Mouse (Mus musculus) left cerebral cortex, adult 8-10 months (tissue): ENCODE data around the gene Gm4312. TPM values are rescaled to one million over a fixed set of nuclear protein-coding genes. Genes with fewer than 3 reads are reported as not detected.
"Not testable (repeated sequence)": the region's sequence is repeated elsewhere in the genome, so short reads cannot be mapped to it uniquely, and the experiment has no call there.

Source experiments
- DNase-seq, 2 experiments: peaks; one replicate each; pipeline ENCODE4 v3.0.0; 2022; ENCODE audit warnings: low spot score in 2 of 2
- total RNA-seq, 4 experiments: library from RNA; stranded (reverse); gene quantifications; 2 replicates each; pipeline ENCODE4 v1.2.4; 2022

Gm4312 gene
- not detected for total RNA-seq

DNA sequence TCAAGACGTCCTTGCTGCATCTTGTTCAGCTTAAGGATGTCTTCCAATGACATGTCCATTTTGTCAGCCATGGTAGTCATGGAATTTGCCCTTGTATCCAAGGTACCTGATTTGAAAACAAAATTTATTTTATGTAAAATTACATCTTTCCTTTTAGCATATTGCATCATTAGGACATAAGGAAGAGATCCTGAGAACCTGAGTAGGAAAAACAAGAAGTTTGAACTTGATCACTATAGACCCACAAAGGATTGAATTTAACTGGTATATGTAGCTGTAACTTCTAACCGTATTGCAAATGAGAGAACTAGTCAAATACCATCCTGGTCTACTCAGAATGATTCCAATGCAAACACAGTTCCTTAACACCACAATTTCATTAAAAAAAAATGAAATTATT, at the start of gene Gm4312:
TSS of gene Gm4312 (minus strand) at position 101 of the 400 bp plus-strand sequence.
- DNase-seq = not testable (repeated sequence)

DNA sequence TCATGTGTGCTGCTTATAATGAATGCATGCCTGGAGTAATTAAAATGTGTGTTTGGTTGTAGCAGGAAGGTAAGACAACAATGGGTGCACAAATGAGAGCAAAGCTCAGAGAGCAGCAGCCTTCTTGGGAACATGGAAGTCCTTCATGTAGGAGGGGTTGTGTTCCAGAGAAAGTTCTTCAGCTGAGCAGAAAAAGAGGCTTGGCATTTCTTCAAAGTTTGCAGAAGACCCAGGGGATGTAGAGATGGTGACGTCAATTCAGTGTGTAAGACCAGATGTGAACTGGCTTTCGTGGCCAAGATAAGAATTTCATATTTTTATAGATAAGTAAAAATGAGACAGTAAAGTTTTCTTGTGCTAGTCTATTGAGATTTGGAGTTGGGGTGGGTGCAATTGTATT, 45.2 kb upstream of the Gm4312 start:
- no peak for DNase-seq

DNA sequence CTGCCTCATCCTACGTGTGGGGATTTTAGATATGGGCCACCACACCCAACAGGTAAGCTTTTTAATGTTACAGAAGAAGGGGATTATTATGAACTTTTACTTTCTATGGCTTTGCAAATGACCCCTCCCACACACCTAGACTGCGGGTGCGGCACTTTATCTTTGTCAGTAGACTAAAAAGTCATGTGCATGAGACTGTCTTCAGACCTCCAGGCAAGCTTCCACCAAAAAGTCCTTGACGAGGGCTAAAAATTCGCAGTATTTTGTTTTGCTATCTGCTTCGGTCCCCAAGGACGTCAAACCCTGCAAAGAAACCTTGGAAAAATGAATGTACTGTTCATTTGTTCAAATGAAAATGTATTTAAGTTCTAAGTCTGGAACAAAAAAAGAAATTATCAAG, 33.2 kb upstream of the Gm4312 start:
- DNase-seq = no peak

DNA sequence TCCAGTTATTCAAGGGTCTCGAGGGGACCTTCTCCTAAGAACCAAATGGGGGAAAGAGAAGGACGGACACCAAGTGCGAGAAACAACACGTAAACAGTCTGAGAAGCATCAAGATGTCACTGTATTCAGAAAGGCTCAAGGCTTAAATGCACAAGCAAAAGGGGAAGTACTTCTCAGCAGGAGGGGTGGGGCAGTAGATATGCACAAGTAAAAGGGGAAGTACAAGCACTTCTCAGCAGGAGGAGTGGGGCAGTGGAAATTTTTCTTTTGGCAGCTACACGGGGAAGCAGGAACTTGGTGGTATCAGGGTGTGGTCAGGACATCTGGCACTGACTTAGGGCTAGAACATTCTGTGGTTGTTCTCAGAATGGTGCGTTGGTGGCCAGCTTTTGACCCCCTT, 19.9 kb upstream of the Gm4312 start:
- DNase-seq = not testable (repeated sequence)

DNA sequence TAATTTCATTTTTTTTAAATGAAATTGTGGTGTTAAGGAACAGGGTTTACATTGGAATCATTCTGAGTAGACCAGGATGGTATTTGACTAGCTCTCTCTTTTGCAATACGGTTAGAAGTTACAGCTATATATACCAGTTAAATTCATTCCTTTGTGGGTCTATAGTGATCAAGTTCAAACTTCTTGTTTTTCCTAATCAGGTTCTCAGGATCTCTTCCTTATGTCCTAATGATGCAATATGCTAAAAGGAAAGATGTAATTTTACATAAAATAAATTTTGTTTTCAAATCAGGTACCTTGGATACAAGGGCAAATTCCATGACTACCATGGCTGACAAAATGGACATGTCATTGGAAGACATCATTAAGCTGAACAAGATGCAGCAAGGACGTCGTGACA, 21.3 kb downstream of the Gm4312 start, which contains the start of gene Gm4307:
TSS of gene Gm4307 (plus strand) at position 301 of the 400 bp plus-strand sequence.
- not testable (repeated sequence) for DNase-seq

DNA sequence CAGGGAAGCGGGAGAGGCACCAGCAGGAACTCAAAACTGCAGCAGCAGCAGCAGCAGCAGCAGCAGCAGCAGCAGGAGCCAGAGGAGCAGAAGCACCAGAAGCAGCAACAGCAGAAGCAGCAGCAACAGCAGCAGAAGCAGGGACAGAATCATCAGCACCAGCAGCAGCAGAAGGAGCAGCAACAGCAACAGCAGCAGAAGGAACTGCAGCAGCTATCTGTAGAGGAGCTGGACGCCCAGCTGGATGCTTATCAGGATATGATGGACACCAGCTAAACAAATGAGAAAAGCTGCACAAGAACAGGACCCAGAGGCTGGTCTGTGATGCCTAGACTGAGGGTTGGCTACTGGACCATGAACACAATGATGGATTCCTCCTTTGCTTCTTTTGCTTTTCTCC, 25.5 kb downstream of the Gm4312 start:
- DNase-seq = peak; percentile 1 to 6

DNA sequence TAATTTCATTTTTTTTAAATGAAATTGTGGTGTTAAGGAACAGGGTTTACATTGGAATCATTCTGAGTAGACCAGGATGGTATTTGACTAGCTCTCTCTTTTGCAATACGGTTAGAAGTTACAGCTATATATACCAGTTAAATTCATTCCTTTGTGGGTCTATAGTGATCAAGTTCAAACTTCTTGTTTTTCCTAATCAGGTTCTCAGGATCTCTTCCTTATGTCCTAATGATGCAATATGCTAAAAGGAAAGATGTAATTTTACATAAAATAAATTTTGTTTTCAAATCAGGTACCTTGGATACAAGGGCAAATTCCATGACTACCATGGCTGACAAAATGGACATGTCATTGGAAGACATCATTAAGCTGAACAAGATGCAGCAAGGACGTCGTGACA, 31.6 kb downstream of the Gm4312 start, which contains the start of gene Gm4305:
TSS of gene Gm4305 (plus strand) at position 301 of the 400 bp plus-strand sequence.
- not testable (repeated sequence) for DNase-seq

DNA sequence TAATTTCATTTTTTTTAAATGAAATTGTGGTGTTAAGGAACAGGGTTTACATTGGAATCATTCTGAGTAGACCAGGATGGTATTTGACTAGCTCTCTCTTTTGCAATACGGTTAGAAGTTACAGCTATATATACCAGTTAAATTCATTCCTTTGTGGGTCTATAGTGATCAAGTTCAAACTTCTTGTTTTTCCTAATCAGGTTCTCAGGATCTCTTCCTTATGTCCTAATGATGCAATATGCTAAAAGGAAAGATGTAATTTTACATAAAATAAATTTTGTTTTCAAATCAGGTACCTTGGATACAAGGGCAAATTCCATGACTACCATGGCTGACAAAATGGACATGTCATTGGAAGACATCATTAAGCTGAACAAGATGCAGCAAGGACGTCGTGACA, 36.7 kb downstream of the Gm4312 start, which contains the start of gene Gm4303:
TSS of gene Gm4303 (plus strand) at position 301 of the 400 bp plus-strand sequence.
- DNase-seq = not testable (repeated sequence)

DNA sequence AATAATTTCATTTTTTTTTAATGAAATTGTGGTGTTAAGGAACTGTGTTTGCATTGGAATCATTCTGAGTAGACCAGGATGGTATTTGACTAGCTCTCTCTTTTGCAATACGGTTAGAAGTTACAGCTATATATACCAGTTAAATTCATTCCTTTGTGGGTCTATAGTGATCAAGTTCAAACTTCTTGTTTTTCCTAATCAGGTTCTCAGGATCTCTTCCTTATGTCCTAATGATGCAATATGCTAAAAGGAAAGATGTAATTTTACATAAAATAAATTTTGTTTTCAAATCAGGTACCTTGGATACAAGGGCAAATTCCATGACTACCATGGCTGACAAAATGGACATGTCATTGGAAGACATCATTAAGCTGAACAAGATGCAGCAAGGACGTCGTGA, 41.8 kb downstream of the Gm4312 start, which contains the start of gene Gm4302:
TSS of gene Gm4302 (plus strand) at position 301 of the 400 bp plus-strand sequence.
- DNase-seq = not testable (repeated sequence)

DNA sequence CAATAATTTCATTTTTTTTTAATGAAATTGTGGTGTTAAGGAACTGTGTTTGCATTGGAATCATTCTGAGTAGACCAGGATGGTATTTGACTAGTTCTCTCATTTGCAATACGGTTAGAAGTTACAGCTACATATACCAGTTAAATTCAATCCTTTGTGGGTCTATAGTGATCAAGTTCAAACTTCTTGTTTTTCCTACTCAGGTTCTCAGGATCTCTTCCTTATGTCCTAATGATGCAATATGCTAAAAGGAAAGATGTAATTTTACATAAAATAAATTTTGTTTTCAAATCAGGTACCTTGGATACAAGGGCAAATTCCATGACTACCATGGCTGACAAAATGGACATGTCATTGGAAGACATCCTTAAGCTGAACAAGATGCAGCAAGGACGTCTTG, 47.0 kb downstream of the Gm4312 start, which contains the start of gene Gm4301:
TSS of gene Gm4301 (plus strand) at position 301 of the 400 bp plus-strand sequence.
- DNase-seq = not testable (repeated sequence)

Other genes starting within 250 kb of the Gm4312 start
- not detected for gene Gm4301, start 46.9 kb downstream of the Gm4312 start, total RNA-seq
- gene Gm4302, start 41.7 kb downstream of the Gm4312 start, total RNA-seq = not detected
- not detected for gene Gm4303, start 36.6 kb downstream of the Gm4312 start, total RNA-seq
- not detected for gene Gm4305, start 31.5 kb downstream of the Gm4312 start, total RNA-seq
- not detected for gene Gm4307, start 21.2 kb downstream of the Gm4312 start, total RNA-seq
- gene Tmtc3, start 104.8 kb upstream of the Gm4312 start, total RNA-seq = 10 to 100 TPM in 3 of 4 experiments, 1 to 10 TPM in 1; 9.8 to 14.0 (median 12.6) TPM
- gene Cep290, start 105.0 kb upstream of the Gm4312 start, total RNA-seq = 10 to 100 TPM; 16.1 to 18.5 (median 16.4) TPM
- 10 to 100 TPM; 21.4 to 27.8 (median 23.9) TPM for gene 4930430F08Rik, start 207.9 kb upstream of the Gm4312 start, total RNA-seq
- gene 1700017N19Rik, start 207.9 kb upstream of the Gm4312 start, total RNA-seq = not detected